Comparison of ENCODE assay signal across 8 mouse cellular contexts in genomic region chr1:119502729-119503128, GRCm38 (mm10). TPM values are rescaled to one million over a fixed set of nuclear protein-coding genes. Genes with fewer than 3 reads are reported as not detected.
DNase-seq lines count a peak whose midpoint lies in the region; ATAC-seq and TF ChIP-seq lines count a peak whose summit lies in the region.
"Had no signal": no experiment of that assay in that cellular context is flagged by ENCODE, and none has a peak within 500 bp of the region (broad histone marks: within the 10 kb centered on the region; RNA-seq: fewer than 3 reads in every experiment).

No protein-coding gene starts in this region.

- 89% methylated on average over 11 of the region's 11 CpGs for WGBS in lung, embryonic 15.5 days
- 73% methylated on average over 11 of the region's 11 CpGs for WGBS in lung, adult 2 months
- WGBS in embryonic facial prominence, embryonic 15.5 days: 71% methylated on average over 11 of the region's 11 CpGs
- WGBS in limb, embryonic 15.5 days: 73% methylated on average over 11 of the region's 11 CpGs
- 90% methylated on average over 11 of the region's 11 CpGs for WGBS in stomach, embryonic 14.5 days

- DNase-seq in lung, adult 2 months: no peak
- no peak for DNase-seq in ovary, adult 18-20 months (ENCODE audit: low spot score)
- no peak for DNase-seq in left cerebral cortex, adult 8-10 months (ENCODE audit: low spot score in 2 of 2)
- DNase-seq: adrenal gland, adult 2 months had no signal

- peak overlapping the region; percentile 73 for H3K4me3 ChIP-seq in lung, embryonic 15.5 days
- no peak overlapping the region for H3K4me3 ChIP-seq in lung, adult 2 months (replicated peaks; ENCODE audit: extremely low read depth, low read depth, low read length)
- peak overlapping the region; percentile 88 for H3K4me3 ChIP-seq in embryonic facial prominence, embryonic 15.5 days (replicated peaks)
- peak overlapping the region; percentile 84; the same call in 1 of the 2 replicates for H3K4me3 ChIP-seq in limb, embryonic 15.5 days
- 0 out of 2 replicates have a peak overlapping the region, but pooled peaks have one; percentile 71 for H3K4me3 ChIP-seq in stomach, embryonic 14.5 days (ENCODE audit: low read depth, low read length)

- H3K4me1 ChIP-seq in lung, embryonic 15.5 days: peaks cover 52% of the 10 kb centered on the region
- peaks cover 21% of the 10 kb centered on the region for H3K4me1 ChIP-seq in lung, adult 2 months (ENCODE audit: control insufficient read depth, insufficient read depth, low read length)
- peaks cover 34% of the 10 kb centered on the region for H3K4me1 ChIP-seq in embryonic facial prominence, embryonic 15.5 days
- H3K4me1 ChIP-seq in limb, embryonic 15.5 days: peaks cover 22% of the 10 kb centered on the region
- H3K4me1 ChIP-seq in stomach, embryonic 14.5 days (ENCODE audit: control insufficient read depth, insufficient read depth, low read length): peaks cover 14% of the 10 kb centered on the region; the same call in 1 of the 2 replicates

- TF ChIP-seq CTCF in lung, adult 2 months (IDR thresholded peaks at IDR 0.05; ENCODE audit: insufficient read depth, low read length): no peak

- no peak for ATAC-seq in lung, embryonic 15.5 days (ENCODE audit: borderline replicate concordance, extremely low read depth, low FRiP score, low TSS enrichment)
- ATAC-seq in embryonic facial prominence, embryonic 15.5 days (ENCODE audit: insufficient number of reproducible peaks, low FRiP score, low TSS enrichment, low read depth): no peak
- no peak for ATAC-seq in limb, embryonic 15.5 days (ENCODE audit: insufficient number of reproducible peaks, low FRiP score, low TSS enrichment, low read depth)
- no peak for ATAC-seq in stomach, embryonic 14.5 days (ENCODE audit: insufficient number of reproducible peaks, insufficient read depth, low FRiP score, low read depth)

- no peaks in the 10 kb centered on the region for H3K9me3 ChIP-seq in lung, embryonic 15.5 days
- no peaks in the 10 kb centered on the region for H3K9me3 ChIP-seq in embryonic facial prominence, embryonic 15.5 days (replicated peaks)
- H3K9me3 ChIP-seq in limb, embryonic 15.5 days: no peaks in the 10 kb centered on the region
- H3K9me3 ChIP-seq in stomach, embryonic 14.5 days (ENCODE audit: control insufficient read depth, low read depth, low read length): no peaks in the 10 kb centered on the region

- peak overlapping the region; percentile 58 for H3K4me2 ChIP-seq in lung, embryonic 15.5 days
- H3K4me2 ChIP-seq in embryonic facial prominence, embryonic 15.5 days (replicated peaks): peak overlapping the region; percentile 77
- H3K4me2 ChIP-seq in limb, embryonic 15.5 days: peak overlapping the region; percentile 72
- H3K4me2 ChIP-seq in stomach, embryonic 14.5 days (replicated peaks; ENCODE audit: low read depth, low read length): peak overlapping the region; percentile 84

- H3K9ac ChIP-seq in lung, embryonic 15.5 days: peak overlapping the region; percentile 76
- no peak overlapping the region for H3K9ac ChIP-seq in embryonic facial prominence, embryonic 15.5 days
- no peak overlapping the region for H3K9ac ChIP-seq in limb, embryonic 15.5 days
- no peak overlapping the region for H3K9ac ChIP-seq in stomach, embryonic 14.5 days (replicated peaks; ENCODE audit: low read depth, low read length)

- TF ChIP-seq POLR2A in lung, adult 2 months (IDR thresholded peaks at IDR 0.05; ENCODE audit: borderline replicate concordance, extremely low read depth, low read depth, low read length): no peak

- H3K27me3 ChIP-seq in lung, embryonic 15.5 days: no peaks in the 10 kb centered on the region
- 0 out of 2 replicates have a peak, but pooled peaks cover 3% of the 10 kb centered on the region for H3K27me3 ChIP-seq in embryonic facial prominence, embryonic 15.5 days
- no peaks in the 10 kb centered on the region for H3K27me3 ChIP-seq in limb, embryonic 15.5 days
- no peaks in the 10 kb centered on the region for H3K27me3 ChIP-seq in stomach, embryonic 14.5 days (ENCODE audit: control insufficient read depth, insufficient read depth, low read length)

- H3K27ac ChIP-seq in lung, embryonic 15.5 days: 0 out of 2 replicates have a peak overlapping the region, but pooled peaks have one; percentile 85
- H3K27ac ChIP-seq in embryonic facial prominence, embryonic 15.5 days (replicated peaks): 0 out of 2 replicates have a peak overlapping the region, but pooled peaks have one; percentile 22
- H3K27ac ChIP-seq in limb, embryonic 15.5 days: no peak overlapping the region
- no peak overlapping the region for H3K27ac ChIP-seq in stomach, embryonic 14.5 days (ENCODE audit: low read length)

- peaks cover 15% of the 10 kb centered on the region; the same call in 1 of the 2 replicates for H3K36me3 ChIP-seq in lung, embryonic 15.5 days
- peaks cover 7% of the 10 kb centered on the region; the same call in 1 of the 2 replicates for H3K36me3 ChIP-seq in embryonic facial prominence, embryonic 15.5 days
- peaks cover 4% of the 10 kb centered on the region for H3K36me3 ChIP-seq in limb, embryonic 15.5 days
- H3K36me3 ChIP-seq in stomach, embryonic 14.5 days (ENCODE audit: control insufficient read depth, insufficient read depth, low read length): peaks cover 3% of the 10 kb centered on the region; the same call in 1 of the 2 replicates

RNA-seq across cellular contexts. Expression of gene Ralb, which starts 1.9 kb away (rescaled TPM):
- polyA plus RNA-seq in lung, embryonic 15.5 days (2015; fragmentation: Nextera tagmentation; extraction: Ambion mirVana): 254 and 264 TPM in 2 replicates
- 47.9 and 54.1 TPM in 2 replicates for polyA plus RNA-seq in lung, adult 2 months (2012; rRNA removed)
- 119 and 121 TPM in 2 replicates for polyA plus RNA-seq in embryonic facial prominence, embryonic 15.5 days (2015; fragmentation: Nextera tagmentation; extraction: Ambion mirVana)
- polyA plus RNA-seq in limb, embryonic 15.5 days (2015; fragmentation: Nextera tagmentation; extraction: Ambion mirVana): 135 and 136 TPM in 2 replicates
- polyA plus RNA-seq in stomach, embryonic 14.5 days (2014; fragmentation: Nextera tagmentation; extraction: Ambion mirVana): 103 and 128 TPM in 2 replicates
- total RNA-seq in left cerebral cortex, adult 8-10 months (2022): 10 to 100 TPM; 21.4 to 24.0 (median 22.6) TPM

RNA-seq across cellular contexts. Expression of gene Tmem185b, which starts 23.2 kb away (rescaled TPM):
- 30.5 and 32.6 TPM in 2 replicates for polyA plus RNA-seq in lung, embryonic 15.5 days (2015; fragmentation: Nextera tagmentation; extraction: Ambion mirVana)
- polyA plus RNA-seq in lung, adult 2 months (2012; rRNA removed): 20.6 and 29.5 TPM in 2 replicates
- 23.3 and 23.5 TPM in 2 replicates for polyA plus RNA-seq in embryonic facial prominence, embryonic 15.5 days (2015; fragmentation: Nextera tagmentation; extraction: Ambion mirVana)
- polyA plus RNA-seq in limb, embryonic 15.5 days (2015; fragmentation: Nextera tagmentation; extraction: Ambion mirVana): 24.6 and 27.1 TPM in 2 replicates
- 22.8 and 23.9 TPM in 2 replicates for polyA plus RNA-seq in stomach, embryonic 14.5 days (2014; fragmentation: Nextera tagmentation; extraction: Ambion mirVana)
- 10 to 100 TPM; 14.5 to 19.4 (median 17.0) TPM for total RNA-seq in left cerebral cortex, adult 8-10 months (2022)

Comparison
In these comparisons a context has a peak if more than half of its experiments do, and no peak if none do; other contexts are left out.
1. H3K27ac ChIP-seq: peak in lung, embryonic 15.5 days (single experiment) and embryonic facial prominence, embryonic 15.5 days (single experiment); none in limb, embryonic 15.5 days (single experiment) and stomach, embryonic 14.5 days (single experiment).
2. Peak in every context shown above with its lines, with median percentiles within 50 percentile points of each other: H3K4me2 ChIP-seq.